Mouse (Mus musculus): Measurements from ENCODE around the gene Pon2.

Gene Pon2

DNA sequence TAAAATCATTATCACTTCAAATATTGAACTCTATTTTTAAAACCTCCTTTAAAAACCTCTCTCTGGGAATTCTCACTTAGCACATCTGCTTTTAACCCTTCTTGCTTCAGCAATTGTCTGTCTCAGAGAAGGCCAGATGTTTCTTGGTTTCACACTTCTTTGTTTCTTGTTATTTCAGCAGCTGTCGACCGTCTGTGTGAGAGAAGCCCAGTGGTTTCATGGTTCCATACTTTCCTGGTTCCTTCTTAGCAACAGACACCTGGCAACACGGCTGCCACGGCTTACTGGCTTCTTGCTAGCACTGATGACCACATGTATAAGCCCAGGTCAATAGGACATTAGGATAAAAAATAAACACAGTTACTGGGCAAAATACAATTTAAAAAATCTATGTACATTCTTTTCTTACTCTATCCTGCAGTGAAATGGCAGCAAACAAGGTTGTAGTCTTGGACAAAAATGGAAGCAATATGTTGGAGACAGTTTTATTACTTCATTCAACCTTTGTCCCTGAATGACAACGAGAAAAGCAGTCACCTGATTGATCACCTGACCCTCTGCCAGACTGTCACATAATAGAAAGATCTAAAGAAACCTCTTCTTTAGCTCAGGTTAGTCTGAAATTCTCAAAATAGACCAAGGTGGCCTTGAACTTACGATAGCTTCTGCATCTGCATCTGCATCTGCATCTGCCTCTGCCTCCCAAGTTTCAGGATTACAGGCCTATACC, 17.5 kb downstream of the Pon2 start:
- no peaks in the 10 kb centered on the region for H3K27me3 ChIP-seq (ENCODE audit: insufficient read depth, low read length)
- H3K4me1 ChIP-seq (replicated peaks; ENCODE audit: low read depth, low read length): no peaks in the 10 kb centered on the region
- H3K4me3 ChIP-seq (replicated peaks; ENCODE audit: low read length): no peak overlapping the region
- no peaks in the 10 kb centered on the region for H3K9me3 ChIP-seq (ENCODE audit: low read length)
- no peaks in the 10 kb centered on the region for H3K36me3 ChIP-seq (ENCODE audit: insufficient read depth, low read length)
- TF ChIP-seq NANOG (IDR thresholded peaks at IDR 0.05; ENCODE audit: borderline replicate concordance, low read length): no peak
- TF ChIP-seq CTCF (conservative IDR thresholded peaks at IDR 0.05; ENCODE audit: low read length): no peak
- TF ChIP-seq POU5F1 (IDR thresholded peaks at IDR 0.05; ENCODE audit: borderline replicate concordance, low read length): no peak

DNA sequence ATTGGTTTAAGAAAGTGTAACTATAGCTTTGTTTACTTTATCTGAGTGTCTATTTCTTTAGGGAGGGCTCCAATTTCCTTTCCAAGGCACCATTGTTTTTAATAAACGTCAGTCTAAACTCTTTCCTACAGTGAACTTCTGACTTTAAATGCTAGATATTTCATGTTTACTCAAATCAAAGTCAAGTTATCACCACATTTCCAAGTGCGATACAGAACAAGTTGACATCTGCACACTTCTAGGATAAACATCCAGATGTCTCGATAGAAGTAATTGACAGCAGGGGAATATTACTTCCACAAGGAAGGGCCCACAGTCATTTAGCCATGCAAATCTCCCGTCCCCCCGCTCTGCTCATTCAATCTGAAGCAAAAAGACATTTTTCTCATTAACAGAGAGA, 20.3 kb downstream of the Pon2 start:
- Histone ChIP-seq H3K36me3 (ENCODE audit: insufficient read depth, low read length) (no peaks in the 10 kb centered on the region), H3K4me3 (replicated peaks; ENCODE audit: low read length) (no peak overlapping the region), H3K4me1 (replicated peaks; ENCODE audit: low read depth, low read length) (no peaks in the 10 kb centered on the region), H3K27me3 (ENCODE audit: insufficient read depth, low read length) (no peaks in the 10 kb centered on the region), H3K9me3 (ENCODE audit: low read length) (no peaks in the 10 kb centered on the region)
- TF ChIP-seq CTCF (conservative IDR thresholded peaks at IDR 0.05; ENCODE audit: low read length) (no peak), NANOG (IDR thresholded peaks at IDR 0.05; ENCODE audit: borderline replicate concordance, low read length) (no peak), POU5F1 (IDR thresholded peaks at IDR 0.05; ENCODE audit: borderline replicate concordance, low read length) (no peak)

DNA sequence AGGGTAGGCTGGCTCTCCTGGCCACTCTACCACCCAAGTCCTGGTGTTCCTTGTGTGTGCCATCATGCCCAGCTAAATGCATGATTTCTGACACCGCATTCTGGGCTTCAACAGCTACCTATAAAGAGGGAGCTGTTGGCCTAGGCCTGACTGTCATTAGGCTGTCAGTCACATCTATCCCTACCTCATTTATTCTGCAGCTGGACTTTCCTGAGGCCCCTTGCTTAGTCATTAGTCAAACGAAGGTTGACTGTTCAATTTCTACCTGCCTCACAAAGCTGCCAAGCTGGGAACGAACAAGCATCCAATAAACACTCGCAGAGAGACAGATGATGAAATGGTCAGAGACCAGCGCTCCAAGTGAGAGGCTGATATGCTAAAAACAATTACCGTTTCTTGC, 28.6 kb downstream of the Pon2 start:
- Histone ChIP-seq H3K4me1 (replicated peaks; ENCODE audit: low read depth, low read length) (peaks cover 2% of the 10 kb centered on the region; the same call in 1 of the 2 replicates), H3K27me3 (ENCODE audit: insufficient read depth, low read length) (no peaks in the 10 kb centered on the region), H3K9me3 (ENCODE audit: low read length) (no peaks in the 10 kb centered on the region)

DNA sequence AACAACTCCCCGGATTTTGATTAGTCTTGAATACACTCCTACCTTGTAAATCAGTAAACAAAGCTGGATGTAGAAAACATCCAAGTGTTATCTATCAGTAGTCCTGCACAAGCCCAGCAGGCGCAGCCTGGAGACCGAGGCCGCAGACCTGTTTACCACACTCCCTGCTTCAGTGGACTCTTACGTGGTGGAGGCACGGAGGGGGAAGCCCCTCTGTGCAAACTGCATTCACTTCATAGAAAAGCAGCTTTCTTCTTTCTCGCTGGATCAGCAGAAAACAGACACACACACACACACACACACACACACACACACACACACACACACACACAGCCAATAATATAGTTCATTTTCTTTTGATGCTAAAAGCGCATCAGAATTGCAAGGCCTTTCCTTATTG, 33.5 kb downstream of the Pon2 start:
- Histone ChIP-seq H3K4me1 (replicated peaks; ENCODE audit: low read depth, low read length) (no peaks in the 10 kb centered on the region), H3K9me3 (ENCODE audit: low read length) (no peaks in the 10 kb centered on the region), H3K36me3 (ENCODE audit: insufficient read depth, low read length) (no peaks in the 10 kb centered on the region), H3K4me3 (replicated peaks; ENCODE audit: low read length) (no peak overlapping the region), H3K27me3 (ENCODE audit: insufficient read depth, low read length) (no peaks in the 10 kb centered on the region)
- TF ChIP-seq POU5F1 (IDR thresholded peaks at IDR 0.05; ENCODE audit: borderline replicate concordance, low read length): no peak
- no peak for TF ChIP-seq CTCF (conservative IDR thresholded peaks at IDR 0.05; ENCODE audit: low read length)
- no peak for TF ChIP-seq NANOG (IDR thresholded peaks at IDR 0.05; ENCODE audit: borderline replicate concordance, low read length)

More for the DNA sequence above, 28.6 kb downstream of the Pon2 start:
- Histone ChIP-seq H3K36me3 (ENCODE audit: insufficient read depth, low read length) (no peaks in the 10 kb centered on the region), H3K4me3 (replicated peaks; ENCODE audit: low read length) (no peak overlapping the region)
- TF ChIP-seq POU5F1 (IDR thresholded peaks at IDR 0.05; ENCODE audit: borderline replicate concordance, low read length) (no peak), NANOG (IDR thresholded peaks at IDR 0.05; ENCODE audit: borderline replicate concordance, low read length) (no peak), CTCF (conservative IDR thresholded peaks at IDR 0.05; ENCODE audit: low read length) (no peak)

GRCm38 (mm10) chr6:5263250-5263999, 34.8 kb downstream of the Pon2 start:
- Histone ChIP-seq H3K4me3 (replicated peaks; ENCODE audit: low read length) (no peak overlapping the region), H3K36me3 (ENCODE audit: insufficient read depth, low read length) (no peaks in the 10 kb centered on the region), H3K9me3 (ENCODE audit: low read length) (no peaks in the 10 kb centered on the region), H3K27me3 (ENCODE audit: insufficient read depth, low read length) (no peaks in the 10 kb centered on the region), H3K4me1 (replicated peaks; ENCODE audit: low read depth, low read length) (no peaks in the 10 kb centered on the region)
- no peak for TF ChIP-seq NANOG (IDR thresholded peaks at IDR 0.05; ENCODE audit: borderline replicate concordance, low read length)
- no peak for TF ChIP-seq POU5F1 (IDR thresholded peaks at IDR 0.05; ENCODE audit: borderline replicate concordance, low read length)
- TF ChIP-seq CTCF (conservative IDR thresholded peaks at IDR 0.05; ENCODE audit: low read length): no peak

DNA sequence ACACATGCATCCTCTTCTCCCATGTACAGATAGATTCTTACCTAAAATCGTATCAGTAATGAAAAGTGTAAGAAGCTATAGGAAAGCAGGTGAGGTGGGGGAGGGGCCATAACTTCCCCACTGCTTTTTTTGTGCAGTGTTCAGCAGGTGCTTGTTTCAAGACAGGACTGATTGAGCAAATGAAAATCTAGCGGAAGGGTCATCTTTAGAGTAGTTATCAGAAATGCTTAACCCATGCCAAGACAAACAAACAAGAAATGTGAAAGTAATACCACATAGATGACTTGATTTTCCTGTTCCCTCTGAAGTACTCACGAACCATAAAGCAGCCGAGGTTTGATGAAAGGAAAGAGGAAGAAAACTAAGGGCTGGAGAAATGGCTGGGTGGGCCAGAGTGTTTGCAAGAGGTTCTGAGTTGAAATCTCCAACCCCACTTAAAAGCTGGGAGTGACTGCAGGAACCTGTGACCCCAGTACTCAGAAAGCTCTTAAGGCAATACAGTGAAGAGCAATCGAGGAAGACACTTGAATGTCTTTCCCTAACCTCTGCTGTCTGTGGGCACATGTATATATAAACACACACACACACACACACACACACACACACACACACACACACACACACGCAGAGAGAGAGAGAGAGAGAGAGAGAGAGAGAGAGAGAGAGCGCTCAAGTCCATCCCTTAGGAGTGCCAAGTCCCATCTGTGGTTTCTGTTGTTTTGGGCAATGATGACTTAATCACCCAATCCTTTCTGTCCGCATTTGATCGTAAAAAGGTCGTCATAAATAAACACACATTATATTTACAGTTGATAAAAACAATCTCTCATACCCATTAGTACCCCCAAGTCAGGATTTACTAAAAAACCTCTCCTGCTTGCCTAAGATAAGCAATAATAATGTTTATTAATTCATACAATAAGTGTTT, 35.7 kb downstream of the Pon2 start:
- H3K36me3 ChIP-seq (ENCODE audit: insufficient read depth, low read length): no peaks in the 10 kb centered on the region
- no peak for TF ChIP-seq POU5F1 (IDR thresholded peaks at IDR 0.05; ENCODE audit: borderline replicate concordance, low read length)
- TF ChIP-seq NANOG (IDR thresholded peaks at IDR 0.05; ENCODE audit: borderline replicate concordance, low read length): no peak
- TF ChIP-seq CTCF (conservative IDR thresholded peaks at IDR 0.05; ENCODE audit: low read length): no peak
- no peak overlapping the region for H3K4me3 ChIP-seq (replicated peaks; ENCODE audit: low read length)
- H3K27me3 ChIP-seq (ENCODE audit: insufficient read depth, low read length): no peaks in the 10 kb centered on the region
- no peaks in the 10 kb centered on the region for H3K4me1 ChIP-seq (replicated peaks; ENCODE audit: low read depth, low read length)
- H3K9me3 ChIP-seq (ENCODE audit: low read length): no peaks in the 10 kb centered on the region

- H3K36me3 ChIP-seq (ENCODE audit: insufficient read depth, low read length): no peaks in the 10 kb centered on the region
- no peaks in the 10 kb centered on the region for H3K9me3 ChIP-seq (ENCODE audit: low read length)
- peaks cover 11% of the 10 kb centered on the region; the same call in 1 of the 2 replicates for H3K27me3 ChIP-seq (ENCODE audit: insufficient read depth, low read length)
- H3K4me3 ChIP-seq (replicated peaks; ENCODE audit: low read length): peak within 1 kb of the TSS; percentile 70
- peaks cover 16% of the 10 kb centered on the region for H3K4me1 ChIP-seq (replicated peaks; ENCODE audit: low read depth, low read length)
- no peak for TF ChIP-seq POU5F1 (IDR thresholded peaks at IDR 0.05; ENCODE audit: borderline replicate concordance, low read length)
- no peak for TF ChIP-seq NANOG (IDR thresholded peaks at IDR 0.05; ENCODE audit: borderline replicate concordance, low read length)
- no peak for TF ChIP-seq CTCF (conservative IDR thresholded peaks at IDR 0.05; ENCODE audit: low read length)
Observed at GRCm38 (mm10) chr6:5255722-5256451, 42.4 kb downstream of the Pon2 start, which contains the start of gene Pon3. Gene Pon3, minus strand, starts transcription at chr6:5256286.

Measured in E14TG2a.4 (cell line).